Mouse (Mus musculus) layer of hippocampus, postnatal 25 days (tissue): Measurements from ENCODE around the gene Cpsf4l. TPM values are rescaled to one million over a fixed set of nuclear protein-coding genes. Genes with fewer than 3 reads are reported as not detected.
A peak's percentile ranks its signal among the peaks of the same experiment; 100 is the strongest.

ENCODE experiments used
- DNase-seq, 2 experiments: peaks; one replicate each; pipeline ENCODE4 v3.0.0; 2022; ENCODE audit warnings: mixed read lengths in 2 of 2, low spot score in 1 of 2; ENCODE audit errors: extremely low spot score in 1 of 2
- total RNA-seq, 2 experiments: library from RNA; stranded (reverse); gene quantifications; 2 replicates each; pipeline ENCODE4 v1.2.3; 2021

The Cpsf4l gene
- total RNA-seq, 2 experiments from 2014 or later = 0.22 TPM; not detected in 1

- DNase-seq = no peak
Observed at GRCm38 (mm10) chr11:113705966-113706652, 3.7 kb downstream of the Cpsf4l start.

DNA sequence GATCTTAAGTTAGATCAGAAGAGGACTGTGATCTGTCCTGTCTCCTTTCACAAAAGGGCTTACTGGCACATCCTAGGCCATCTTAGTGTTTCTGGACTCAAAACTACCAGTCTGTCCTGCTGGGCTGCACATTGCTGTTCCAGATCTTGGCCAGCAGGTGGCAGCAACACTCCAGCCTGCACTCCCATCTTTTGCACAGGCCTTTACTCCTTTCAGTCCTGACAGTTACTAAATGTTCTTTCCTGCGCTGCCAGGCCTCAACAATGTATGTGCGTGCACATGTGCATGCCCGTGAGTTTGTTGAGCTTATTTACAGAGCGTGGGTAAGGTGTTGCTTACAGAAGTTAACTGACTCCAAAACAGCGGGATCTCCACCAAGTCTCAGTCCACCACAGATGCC, 6.1 kb downstream of the Cpsf4l start:
- DNase-seq = peak; percentile 70 to 80

- DNase-seq = no peak
Observed at GRCm38 (mm10) chr11:113699643-113700042, 10.2 kb downstream of the Cpsf4l start.

DNA sequence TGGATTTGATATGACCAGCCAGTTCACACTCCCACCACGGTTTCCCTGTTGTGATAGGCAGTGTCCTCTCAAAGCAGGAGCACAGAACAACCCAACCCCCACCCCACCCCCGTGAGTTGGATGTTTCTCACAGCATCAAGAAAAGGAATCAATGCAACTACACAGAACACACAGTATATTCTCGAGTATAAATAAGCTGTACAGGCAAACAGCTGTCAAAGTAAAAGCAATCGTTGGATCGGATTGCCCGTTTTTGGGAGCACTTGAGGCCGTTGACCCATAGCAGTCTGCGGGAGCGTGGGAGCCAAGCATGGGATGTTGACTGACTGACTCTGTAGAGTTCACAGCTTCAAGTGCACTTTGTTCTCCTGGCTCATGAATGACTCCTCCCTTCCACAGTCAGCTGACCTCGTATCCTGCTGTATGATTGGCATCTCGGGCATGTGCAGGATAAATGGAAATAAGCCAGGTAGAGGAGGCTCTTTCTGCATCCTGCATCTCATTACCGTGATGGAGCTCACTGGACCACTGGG, 11.7 kb downstream of the Cpsf4l start:
- DNase-seq = no peak

GRCm38 (mm10) chr11:113697571-113697970, 12.2 kb downstream of the Cpsf4l start:
- no peak for DNase-seq

DNA sequence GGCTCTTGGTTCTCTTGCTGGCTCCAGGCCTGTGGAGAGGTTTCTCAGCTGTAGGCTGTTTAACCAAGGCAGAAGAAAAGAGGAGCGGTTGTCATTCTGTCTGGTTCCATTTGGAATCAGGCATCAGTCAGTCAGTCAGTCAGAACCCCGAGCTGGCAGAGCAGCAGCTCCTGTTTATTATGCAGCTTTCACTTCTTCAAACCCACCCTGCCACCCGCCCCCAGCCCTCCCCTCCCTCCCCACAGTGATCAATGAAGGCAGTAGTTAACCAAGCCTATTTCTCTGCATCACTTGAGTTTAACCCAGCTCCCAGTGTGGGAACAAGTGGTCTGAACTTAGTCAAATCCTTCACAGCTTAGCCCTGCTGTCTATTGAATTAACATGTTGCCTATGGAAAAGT, 18.0 kb downstream of the Cpsf4l start:
- DNase-seq = no peak

DNA sequence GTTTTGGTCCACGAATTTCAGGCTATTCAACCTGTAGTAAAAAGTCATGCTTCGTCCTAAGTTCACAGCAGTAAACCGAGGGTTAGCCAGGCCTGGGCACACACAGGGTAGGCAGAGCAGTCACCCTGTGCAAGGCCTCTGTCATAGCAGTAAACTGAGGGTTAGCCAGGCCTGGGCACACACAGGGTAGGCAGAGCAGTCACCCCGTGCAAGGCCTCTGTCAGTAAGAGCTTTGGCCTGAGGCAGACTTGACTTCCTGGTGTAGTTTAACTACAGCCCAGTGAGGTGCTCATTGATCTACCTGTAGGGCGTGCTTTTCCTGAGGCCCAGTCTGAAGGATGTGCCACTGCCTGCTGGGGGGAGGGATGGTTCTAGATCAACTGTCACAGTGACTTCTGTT, 18.5 kb downstream of the Cpsf4l start:
- DNase-seq = no peak

GRCm38 (mm10) chr11:113690506-113690905, 19.3 kb downstream of the Cpsf4l start:
- no peak for DNase-seq

DNA sequence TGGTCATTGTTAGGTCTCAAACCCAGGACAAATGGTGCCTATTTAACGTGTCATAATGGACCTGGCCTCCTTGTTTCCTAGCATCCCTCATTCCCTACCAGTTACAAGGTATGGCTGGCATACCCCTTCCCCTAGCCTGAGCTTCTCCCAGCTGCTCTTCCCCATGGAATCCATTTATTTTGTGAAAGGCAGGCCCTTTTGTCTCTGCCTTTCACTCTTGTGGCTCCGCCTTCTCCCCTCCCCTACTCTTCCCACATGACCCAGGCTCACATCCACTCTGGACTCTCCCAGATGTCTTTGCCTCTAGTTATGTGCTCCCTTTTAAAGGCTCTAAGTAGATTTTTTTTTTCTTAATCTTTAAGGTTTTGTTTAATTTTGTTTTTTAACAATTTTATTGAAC, 22.8 kb downstream of the Cpsf4l start:
- no peak for DNase-seq

DNA sequence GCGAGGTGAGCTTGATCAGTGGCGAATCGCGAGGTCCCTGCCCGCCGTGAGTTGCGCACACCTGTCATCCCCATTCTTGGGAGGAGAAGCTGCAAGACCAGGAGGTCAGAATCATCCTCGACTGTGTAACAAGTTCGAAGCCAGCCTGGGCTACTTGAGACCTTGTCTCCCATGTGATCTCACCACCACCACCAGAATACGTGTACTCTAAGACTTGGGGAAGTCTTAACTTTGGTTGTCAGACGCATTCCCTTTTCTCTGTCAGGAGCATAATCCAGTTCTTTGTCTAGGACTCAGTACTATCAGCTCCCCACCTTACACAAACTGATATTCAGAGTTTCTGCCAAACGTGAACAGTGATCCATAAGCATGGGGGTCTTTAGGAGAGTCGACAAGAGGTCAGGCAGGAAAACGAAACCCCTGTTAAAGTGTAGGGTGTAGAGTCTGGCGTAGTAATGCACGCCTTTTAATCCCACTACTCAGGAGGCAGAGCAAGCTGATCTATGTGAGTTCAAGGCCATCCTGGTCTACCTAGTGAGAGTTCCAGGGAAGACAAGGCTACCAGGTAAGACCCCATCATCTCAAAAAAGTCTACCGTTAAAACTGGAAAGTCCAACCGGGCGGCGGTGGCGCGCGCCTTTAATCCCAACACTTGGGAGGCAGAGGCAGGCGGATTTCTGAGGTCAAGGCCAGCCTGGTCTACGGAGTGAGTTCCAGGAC, 24.9 kb downstream of the Cpsf4l start:
- DNase-seq = no peak

DNA sequence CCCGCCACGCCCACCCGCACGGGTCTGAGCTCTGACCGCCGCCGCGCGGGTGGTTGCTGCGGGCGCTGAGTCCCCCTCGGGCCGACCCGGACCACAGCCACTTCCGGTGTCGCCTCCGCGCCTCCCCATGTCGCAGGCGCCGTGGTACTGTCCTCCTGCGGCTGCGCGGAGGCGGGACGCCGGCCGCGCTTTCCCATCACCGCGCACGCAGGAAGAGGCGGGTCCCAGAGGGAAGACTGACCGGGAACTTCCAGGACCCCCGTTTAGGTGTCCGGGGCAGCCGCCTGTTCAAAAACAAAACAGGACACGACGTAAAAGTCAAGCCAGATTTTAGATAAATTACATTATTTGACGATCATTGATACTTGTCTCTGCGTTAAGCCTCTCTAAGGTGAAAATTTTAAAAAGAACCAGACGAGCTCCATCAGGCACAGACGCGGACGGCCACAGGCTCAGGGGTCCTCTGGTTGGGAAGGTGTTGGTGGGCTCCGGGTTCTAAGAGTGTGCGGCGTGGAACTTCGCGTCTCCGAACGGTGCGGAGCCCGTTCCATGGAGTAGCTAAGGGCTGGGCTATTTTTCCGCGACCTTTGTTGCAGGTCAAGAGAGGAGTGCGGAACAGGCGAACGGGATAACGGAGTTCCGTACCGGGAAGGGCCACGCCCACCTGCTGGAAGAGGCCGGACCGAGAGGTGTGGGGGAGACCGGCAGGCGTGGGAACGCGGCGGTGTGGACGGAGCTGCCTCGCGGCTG, 25.7 kb downstream of the Cpsf4l start, which contains the start of the genes Fam104a and D11Wsu47e:
Gene Fam104a (minus strand): TSS at position 199 of the 750 bp plus-strand sequence.
Gene D11Wsu47e (plus strand): TSS at position 456 of the 750 bp plus-strand sequence.
- peak; percentile 97 to 99 for DNase-seq

DNA sequence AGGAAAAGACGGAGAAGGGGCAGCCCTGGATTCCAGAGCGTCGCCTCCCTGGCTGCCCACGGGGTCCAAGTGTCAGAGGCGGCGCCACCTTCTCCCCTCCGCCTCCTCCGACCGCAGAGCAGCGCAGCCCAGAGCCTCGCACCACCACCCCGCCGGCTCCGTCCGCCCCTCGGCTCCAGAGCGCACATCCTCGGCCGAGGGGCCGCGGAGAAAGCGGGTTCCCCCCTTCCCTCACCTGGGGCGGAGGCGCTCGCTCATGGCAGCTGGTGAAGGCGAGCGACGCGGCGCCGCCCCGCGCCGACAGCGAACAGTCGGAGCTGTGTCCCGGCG, 26.2 kb downstream of the Cpsf4l start:
- DNase-seq = no peak

- peak in 1 of 2 experiments; percentile 24 for DNase-seq
Observed at GRCm38 (mm10) chr11:113682897-113683626, 26.8 kb downstream of the Cpsf4l start.

DNA sequence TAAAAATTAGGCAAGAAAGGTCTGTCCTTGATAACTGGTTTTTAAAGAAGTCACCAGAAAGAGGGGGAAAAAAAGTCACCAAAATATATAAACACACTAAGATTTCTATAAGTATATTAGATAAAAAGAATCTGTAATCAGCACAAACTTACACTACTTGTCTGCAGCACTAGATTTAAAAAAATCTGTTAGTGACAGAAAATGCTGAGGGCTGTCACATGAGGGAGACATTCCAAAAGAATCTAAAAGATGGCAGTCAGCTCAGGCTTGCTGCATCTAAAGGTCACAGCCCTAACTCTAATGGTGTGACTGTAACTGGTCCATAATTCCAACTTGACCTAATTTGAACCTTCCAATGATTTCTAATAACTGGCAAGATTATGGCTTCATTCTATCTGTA, 27.8 kb downstream of the Cpsf4l start:
- DNase-seq = no peak

DNA sequence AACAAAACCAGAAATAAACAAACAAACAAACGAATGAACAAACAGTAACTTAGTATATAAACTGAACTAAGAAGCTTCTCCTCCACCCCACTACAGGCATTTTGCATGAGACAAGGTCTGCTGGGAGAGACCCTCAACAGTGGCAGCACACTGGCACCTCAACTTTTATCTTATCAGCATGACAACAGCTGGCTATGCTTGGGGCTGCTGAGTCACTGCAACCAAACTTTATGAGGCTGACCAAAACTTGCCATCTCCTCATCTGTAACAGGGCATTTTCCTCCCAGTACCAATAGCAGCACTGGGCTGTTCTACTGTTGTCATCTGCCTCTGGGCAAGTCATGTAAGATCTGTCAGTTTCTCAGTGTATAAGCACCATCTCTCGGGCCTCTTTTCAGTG, 28.9 kb downstream of the Cpsf4l start:
- no peak for DNase-seq

DNA sequence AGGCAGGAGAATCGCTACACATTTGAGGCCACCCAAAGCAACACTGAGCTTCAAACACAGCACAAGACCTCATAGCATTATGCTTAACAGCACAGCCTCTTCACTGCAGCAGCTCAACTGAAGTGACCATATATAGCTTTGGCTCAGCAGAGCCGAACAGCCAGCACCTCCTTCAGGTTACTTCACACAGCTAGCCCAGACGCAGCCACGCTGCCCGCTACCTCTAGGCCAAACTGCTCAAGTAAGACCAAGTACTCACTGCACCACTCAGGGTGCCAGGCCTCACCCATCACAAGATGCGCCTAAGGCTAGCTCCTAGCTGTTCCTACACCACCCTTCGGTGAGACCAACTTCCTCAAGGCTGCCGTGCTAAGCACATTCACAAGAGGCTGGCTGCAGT, 31.4 kb downstream of the Cpsf4l start:
- DNase-seq = no peak

DNA sequence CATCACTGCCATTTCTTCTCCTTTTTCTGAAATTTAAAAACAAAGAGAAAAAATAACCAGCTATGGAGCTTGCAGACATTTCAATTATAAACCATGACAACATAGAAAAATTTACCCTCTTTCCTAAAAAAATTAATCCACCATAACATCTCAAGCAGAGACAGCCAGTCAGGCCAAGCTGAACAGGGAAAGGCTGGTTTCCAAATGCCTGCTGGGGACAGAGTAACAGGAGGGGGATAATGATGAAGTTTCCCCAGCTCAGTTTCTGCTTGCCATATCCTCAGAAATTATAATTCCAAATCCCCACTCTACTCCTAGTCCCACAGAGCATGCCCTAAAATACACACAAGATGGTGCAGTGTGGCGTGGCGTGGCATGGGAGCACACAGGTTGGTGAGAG, 32.4 kb downstream of the Cpsf4l start:
- DNase-seq = no peak

DNA sequence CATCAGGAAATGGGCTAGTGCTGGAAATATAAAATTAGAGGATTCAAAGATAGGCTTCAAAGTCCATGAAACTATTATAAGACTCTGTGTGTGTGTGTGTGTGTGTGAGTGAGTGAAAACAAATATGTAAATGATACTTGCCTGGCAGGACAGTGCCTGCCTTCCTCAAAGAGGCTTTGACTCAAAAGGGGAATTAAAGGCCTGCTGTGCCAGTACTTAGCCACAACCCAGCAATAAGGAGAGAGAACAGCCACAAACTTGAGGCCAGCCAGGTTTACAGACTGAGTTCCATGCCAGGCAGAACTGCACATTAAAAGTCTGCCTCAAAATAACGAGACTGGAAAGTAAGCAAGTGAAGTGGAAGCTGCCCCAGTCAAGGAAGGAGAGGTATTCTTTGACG, 33.0 kb downstream of the Cpsf4l start:
- no peak for DNase-seq

GRCm38 (mm10) chr11:113674595-113674994, 35.2 kb downstream of the Cpsf4l start:
- no peak for DNase-seq

DNA sequence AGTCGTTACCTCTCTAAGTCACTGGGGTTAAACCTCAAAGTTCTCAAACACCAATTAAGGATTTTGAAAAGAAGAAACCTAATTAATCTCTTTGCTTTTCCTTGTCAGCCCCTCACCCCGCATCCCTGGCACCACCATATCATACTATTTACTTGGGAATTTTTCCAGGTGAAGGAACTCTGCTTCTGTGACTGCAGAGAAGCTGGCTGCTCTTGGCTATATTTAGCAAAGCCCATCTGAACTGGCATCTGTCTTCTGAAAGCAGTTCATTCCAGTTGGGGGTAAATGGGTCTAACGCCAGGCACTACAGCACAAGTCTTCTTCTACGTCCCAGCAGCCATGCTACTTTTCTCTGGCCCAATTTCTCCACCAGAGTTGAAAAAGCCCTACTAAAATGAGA, 36.2 kb downstream of the Cpsf4l start:
- no peak for DNase-seq
